Mouse (Mus musculus): ENCODE results near the gene Lage3. TPM values are rescaled to one million over a fixed set of nuclear protein-coding genes. Genes with fewer than 3 reads are reported as not detected.

Gene Lage3
- polyA plus RNA-seq (2015; fragmentation: Illumina TruSeq; extraction: RNeasy Lipid Tissue Mini Kit (QIAGEN cat#74804); ENCODE audit: insufficient read depth, low replicate concordance): 32.5 TPM

GRCm38 (mm10) chrX:74353467-74353770 lies at the start of gene Lage3:
TSS of gene Lage3 (minus strand) at chrX:74353618.

GRCm38 (mm10) chrX:74392535-74393443 lies 39.4 kb upstream of the Lage3 start, which contains the start of the genes Fam3a and Ikbkg:
TSS of gene Fam3a (minus strand) at chrX:74393272.
TSS of gene Ikbkg (plus strand) at chrX:74393290.

GRCm38 (mm10) chrX:74372888-74373549 lies 19.6 kb upstream of the Lage3 start, which contains the start of the genes Ubl4a and Slc10a3:
TSS of gene Ubl4a (minus strand) at chrX:74373218.
TSS of gene Slc10a3 (minus strand) at chrX:74373349.

GRCm38 (mm10) chrX:74328725-74329161 lies 24.7 kb downstream of the Lage3 start, which contains the start of gene Plxna3:
TSS of gene Plxna3 (plus strand) at chrX:74329066.

GRCm38 (mm10) chrX:74312540-74313464 lies 40.6 kb downstream of the Lage3 start, which contains the start of gene Fam50a:
TSS of gene Fam50a (plus strand) at chrX:74313033.

GRCm38 (mm10) chrX:74304867-74305700 lies 48.3 kb downstream of the Lage3 start, which contains the start of gene Gdi1:
TSS of gene Gdi1 (plus strand) at chrX:74304998.

Other genes starting within 250 kb of the Lage3 start
- gene Opn1mw, start 226.2 kb downstream of the Lage3 start, polyA plus RNA-seq (2015; fragmentation: Illumina TruSeq; extraction: RNeasy Lipid Tissue Mini Kit (QIAGEN cat#74804); ENCODE audit: insufficient read depth, low replicate concordance): not detected
- 30.4 TPM for gene Mecp2, start 218.3 kb downstream of the Lage3 start, polyA plus RNA-seq (2015; fragmentation: Illumina TruSeq; extraction: RNeasy Lipid Tissue Mini Kit (QIAGEN cat#74804); ENCODE audit: insufficient read depth, low replicate concordance)
- not detected for gene Tex28, start 185.8 kb downstream of the Lage3 start, polyA plus RNA-seq (2015; fragmentation: Illumina TruSeq; extraction: RNeasy Lipid Tissue Mini Kit (QIAGEN cat#74804); ENCODE audit: insufficient read depth, low replicate concordance)
- 0.51 TPM for gene Tktl1, start 176.4 kb downstream of the Lage3 start, polyA plus RNA-seq (2015; fragmentation: Illumina TruSeq; extraction: RNeasy Lipid Tissue Mini Kit (QIAGEN cat#74804); ENCODE audit: insufficient read depth, low replicate concordance)
- gene Flna, start 103.8 kb downstream of the Lage3 start, polyA plus RNA-seq (2015; fragmentation: Illumina TruSeq; extraction: RNeasy Lipid Tissue Mini Kit (QIAGEN cat#74804); ENCODE audit: insufficient read depth, low replicate concordance): 425 TPM
- gene Emd, start 98.9 kb downstream of the Lage3 start, polyA plus RNA-seq (2015; fragmentation: Illumina TruSeq; extraction: RNeasy Lipid Tissue Mini Kit (QIAGEN cat#74804); ENCODE audit: insufficient read depth, low replicate concordance): 76.9 TPM
- 3,240 TPM for gene Rpl10, start 82.8 kb downstream of the Lage3 start, polyA plus RNA-seq (2015; fragmentation: Illumina TruSeq; extraction: RNeasy Lipid Tissue Mini Kit (QIAGEN cat#74804); ENCODE audit: insufficient read depth, low replicate concordance)
- 134 TPM for gene Taz, start 71.7 kb downstream of the Lage3 start, polyA plus RNA-seq (2015; fragmentation: Illumina TruSeq; extraction: RNeasy Lipid Tissue Mini Kit (QIAGEN cat#74804); ENCODE audit: insufficient read depth, low replicate concordance)
- gene Dnase1l1, start 71.3 kb downstream of the Lage3 start, polyA plus RNA-seq (2015; fragmentation: Illumina TruSeq; extraction: RNeasy Lipid Tissue Mini Kit (QIAGEN cat#74804); ENCODE audit: insufficient read depth, low replicate concordance): 30.2 TPM
- gene Atp6ap1, start 56.5 kb downstream of the Lage3 start, polyA plus RNA-seq (2015; fragmentation: Illumina TruSeq; extraction: RNeasy Lipid Tissue Mini Kit (QIAGEN cat#74804); ENCODE audit: insufficient read depth, low replicate concordance): 253 TPM
- 380 TPM for gene Gdi1, start 48.6 kb downstream of the Lage3 start, polyA plus RNA-seq (2015; fragmentation: Illumina TruSeq; extraction: RNeasy Lipid Tissue Mini Kit (QIAGEN cat#74804); ENCODE audit: insufficient read depth, low replicate concordance)
- gene Fam50a, start 40.6 kb downstream of the Lage3 start, polyA plus RNA-seq (2015; fragmentation: Illumina TruSeq; extraction: RNeasy Lipid Tissue Mini Kit (QIAGEN cat#74804); ENCODE audit: insufficient read depth, low replicate concordance): 74.4 TPM
- gene Plxna3, start 24.6 kb downstream of the Lage3 start, polyA plus RNA-seq (2015; fragmentation: Illumina TruSeq; extraction: RNeasy Lipid Tissue Mini Kit (QIAGEN cat#74804); ENCODE audit: insufficient read depth, low replicate concordance): 5.0 TPM
- 34.8 TPM for gene Ubl4a, start 19.6 kb upstream of the Lage3 start, polyA plus RNA-seq (2015; fragmentation: Illumina TruSeq; extraction: RNeasy Lipid Tissue Mini Kit (QIAGEN cat#74804); ENCODE audit: insufficient read depth, low replicate concordance)
- 16.4 TPM for gene Slc10a3, start 19.7 kb upstream of the Lage3 start, polyA plus RNA-seq (2015; fragmentation: Illumina TruSeq; extraction: RNeasy Lipid Tissue Mini Kit (QIAGEN cat#74804); ENCODE audit: insufficient read depth, low replicate concordance)
- 25.3 TPM for gene Fam3a, start 39.7 kb upstream of the Lage3 start, polyA plus RNA-seq (2015; fragmentation: Illumina TruSeq; extraction: RNeasy Lipid Tissue Mini Kit (QIAGEN cat#74804); ENCODE audit: insufficient read depth, low replicate concordance)
- 34.1 TPM for gene Ikbkg, start 39.7 kb upstream of the Lage3 start, polyA plus RNA-seq (2015; fragmentation: Illumina TruSeq; extraction: RNeasy Lipid Tissue Mini Kit (QIAGEN cat#74804); ENCODE audit: insufficient read depth, low replicate concordance)
- 42.5 TPM for gene G6pdx, start 75.6 kb upstream of the Lage3 start, polyA plus RNA-seq (2015; fragmentation: Illumina TruSeq; extraction: RNeasy Lipid Tissue Mini Kit (QIAGEN cat#74804); ENCODE audit: insufficient read depth, low replicate concordance)
- gene Gm6880, start 127.8 kb upstream of the Lage3 start, polyA plus RNA-seq (2015; fragmentation: Illumina TruSeq; extraction: RNeasy Lipid Tissue Mini Kit (QIAGEN cat#74804); ENCODE audit: insufficient read depth, low replicate concordance): not detected
- not detected for gene Olfr1326-ps1, start 221.3 kb upstream of the Lage3 start, polyA plus RNA-seq (2015; fragmentation: Illumina TruSeq; extraction: RNeasy Lipid Tissue Mini Kit (QIAGEN cat#74804); ENCODE audit: insufficient read depth, low replicate concordance)
- gene Olfr1325, start 239.1 kb upstream of the Lage3 start, polyA plus RNA-seq (2015; fragmentation: Illumina TruSeq; extraction: RNeasy Lipid Tissue Mini Kit (QIAGEN cat#74804); ENCODE audit: insufficient read depth, low replicate concordance): not detected

Data from spleen, adult 10 weeks (tissue).